Mouse (Mus musculus) CD4-positive, CD25-positive, alpha-beta regulatory T cell (primary cell): ENCODE data around the gene Hnf1b. TPM values are rescaled to one million over a fixed set of nuclear protein-coding genes. Genes with fewer than 3 reads are reported as not detected.

Experiments used
- polyA plus RNA-seq: library from polyadenylated mRNA; unstranded; fragments of 100-300 nt; shearing (Covaris generic); gene quantifications from one replicate; pipeline ENCODE4 v1.2.1, GENCODE M21; 2017

Hnf1b gene
- not detected for polyA plus RNA-seq

GRCm38 (mm10) chr11:83849529-83850335, at the start of gene Hnf1b:
Hnf1b (plus strand) TSS chr11:83850063.

GRCm38 (mm10) chr11:83941950-83942840, 92.3 kb downstream of the Hnf1b start, which contains the start of gene Ddx52:
Ddx52 (plus strand) TSS chr11:83942062.

Other genes with a start within 250 kb of the Hnf1b start
- not detected for gene Rpl9-ps1, start 204.4 kb upstream of the Hnf1b start, polyA plus RNA-seq
- gene Ccl3, start 200.7 kb upstream of the Hnf1b start, polyA plus RNA-seq, result 0.31 TPM
- gene Ccl4, start 187.5 kb upstream of the Hnf1b start, polyA plus RNA-seq, result 2.0 TPM
- gene Wfdc17, start 146.1 kb upstream of the Hnf1b start, polyA plus RNA-seq, result 0.47 TPM
- gene Wfdc18, start 141.0 kb upstream of the Hnf1b start, polyA plus RNA-seq, result not detected
- gene Wfdc21, start 103.1 kb upstream of the Hnf1b start, polyA plus RNA-seq, result not detected
- 35.8 TPM for gene Heatr6, start 96.4 kb upstream of the Hnf1b start, polyA plus RNA-seq
- 64.3 TPM for gene Ddx52, start 92.0 kb downstream of the Hnf1b start, polyA plus RNA-seq
- 35.5 TPM for gene Synrg, start 114.4 kb downstream of the Hnf1b start, polyA plus RNA-seq
- gene Dusp14, start 219.2 kb downstream of the Hnf1b start, polyA plus RNA-seq, result 4.7 TPM